Comparison of ENCODE assay signal across 10 mouse cellular contexts in genomic region chr7:125966402-125967261, GRCm38 (mm10).
DNase-seq lines count a peak whose midpoint lies in the region; ATAC-seq and TF ChIP-seq lines count a peak whose summit lies in the region.
"Had no signal": no experiment of that assay in that cellular context is flagged by ENCODE, and none has a peak within 500 bp of the region (broad histone marks: within the 10 kb centered on the region; RNA-seq: fewer than 3 reads in every experiment).

No protein-coding gene starts in this region.

- H3K36me3 ChIP-seq in neural tube, embryonic 11.5 days (ENCODE audit: control insufficient read depth, insufficient read depth, low read length) = no peaks in the 10 kb centered on the region
- H3K36me3 ChIP-seq in neural tube, embryonic 15.5 days = no peaks in the 10 kb centered on the region
- no peaks in the 10 kb centered on the region for H3K36me3 ChIP-seq in hindbrain, postnatal 0 days (ENCODE audit: insufficient read depth, low read length)

- peak overlapping the region; percentile 26; the same call in 1 of the 2 replicates for H3K9ac ChIP-seq in neural tube, embryonic 11.5 days (ENCODE audit: low read length)
- no peak overlapping the region for H3K9ac ChIP-seq in neural tube, embryonic 15.5 days (replicated peaks)
- H3K9ac ChIP-seq in hindbrain, postnatal 0 days (replicated peaks; ENCODE audit: low read length) = no peak overlapping the region

- H3K4me1 ChIP-seq in neural tube, embryonic 11.5 days (ENCODE audit: control insufficient read depth, insufficient read depth, low read length) = peaks cover 4% of the 10 kb centered on the region; the same call in 1 of the 2 replicates
- peaks cover 10% of the 10 kb centered on the region for H3K4me1 ChIP-seq in neural tube, embryonic 15.5 days
- no peaks in the 10 kb centered on the region for H3K4me1 ChIP-seq in hindbrain, postnatal 0 days (ENCODE audit: insufficient read depth, low read length)

- H3K9me3 ChIP-seq in neural tube, embryonic 11.5 days (ENCODE audit: control insufficient read depth, low read length) = no peaks in the 10 kb centered on the region
- H3K9me3 ChIP-seq in neural tube, embryonic 15.5 days (replicated peaks) = no peaks in the 10 kb centered on the region
- no peaks in the 10 kb centered on the region for H3K9me3 ChIP-seq in hindbrain, postnatal 0 days (ENCODE audit: low read length)

- H3K27me3 ChIP-seq in neural tube, embryonic 11.5 days (ENCODE audit: control insufficient read depth, insufficient read depth, low read length) = no peaks in the 10 kb centered on the region
- H3K27me3 ChIP-seq in neural tube, embryonic 15.5 days (replicated peaks) = no peaks in the 10 kb centered on the region
- H3K27me3 ChIP-seq in hindbrain, postnatal 0 days (ENCODE audit: insufficient read depth, low read length) = no peaks in the 10 kb centered on the region

- TF ChIP-seq CTCF in hindbrain, postnatal 0 days (IDR thresholded peaks at IDR 0.05; ENCODE audit: low read depth) = no peak

- H3K4me2 ChIP-seq in neural tube, embryonic 11.5 days (ENCODE audit: low read depth) = no peak overlapping the region
- no peak overlapping the region for H3K4me2 ChIP-seq in neural tube, embryonic 15.5 days
- H3K4me2 ChIP-seq in hindbrain, postnatal 0 days (ENCODE audit: low read depth, low read length) = no peak overlapping the region

- 0 out of 2 replicates have a peak overlapping the region, but pooled peaks have one; percentile 53 for H3K27ac ChIP-seq in neural tube, embryonic 11.5 days (ENCODE audit: low read depth, low read length)
- no peak overlapping the region; the same call in 1 of the 2 replicates for H3K27ac ChIP-seq in neural tube, embryonic 15.5 days (replicated peaks)
- H3K27ac ChIP-seq in hindbrain, postnatal 0 days = no peak overlapping the region

- WGBS in neural tube, embryonic 11.5 days = 41% methylated on average over 16 of the region's 16 CpGs
- 31% methylated on average over 16 of the region's 16 CpGs for WGBS in neural tube, embryonic 15.5 days
- 38% methylated on average over 16 of the region's 16 CpGs for WGBS in hindbrain, postnatal 0 days

- H3K4me3 ChIP-seq in neural tube, embryonic 11.5 days (ENCODE audit: low read depth, low read length) = no peak overlapping the region
- no peak overlapping the region for H3K4me3 ChIP-seq in neural tube, embryonic 15.5 days (replicated peaks)
- no peak overlapping the region for H3K4me3 ChIP-seq in hindbrain, postnatal 0 days (ENCODE audit: low read length)
- H3K4me3 ChIP-seq: erythroblast, embryonic 14.5 days; myocyte had no signal

- ATAC-seq in neural tube, embryonic 11.5 days (ENCODE audit: insufficient read depth, low FRiP score, low TSS enrichment) = no peak
- ATAC-seq in neural tube, embryonic 15.5 days (ENCODE audit: low FRiP score) = no peak
- no peak for ATAC-seq in hindbrain, postnatal 0 days
- ATAC-seq in activated CD4-positive, CD25-positive, alpha-beta regulatory T cell, adult 4 months = no peak

- DNase-seq in adrenal gland, postnatal 14 days = peak; percentile 48
- no peak for DNase-seq in adrenal gland, adult 18-20 months (ENCODE audit: low spot score in 2 of 2)
- peak; percentile 29 for DNase-seq in neural tube, embryonic 11.5 days (ENCODE audit: low spot score)
- DNase-seq in hindbrain, postnatal 0 days (ENCODE audit: low spot score) = peak; percentile 61
- peak; percentile 75 for DNase-seq in skeletal muscle tissue, adult 2 months (ENCODE audit: low read depth, low spot score)
- no peak for DNase-seq in layer of hippocampus, adult 8-10 months (ENCODE audit: low spot score in 2 of 2)

Comparison
In these comparisons a context has a peak if more than half of its experiments do, and no peak if none do; other contexts are left out.
1. DNase-seq: peak in adrenal gland, postnatal 14 days (single experiment), neural tube, embryonic 11.5 days (single experiment), hindbrain, postnatal 0 days (single experiment) and skeletal muscle tissue, adult 2 months (single experiment); none in adrenal gland, adult 18-20 months (0 of 2) and layer of hippocampus, adult 8-10 months (0 of 2).